Mouse (Mus musculus): ENCODE measurements around the gene Thoc7.
"Not testable (repeated sequence)": the region's sequence is repeated elsewhere in the genome, so short reads cannot be mapped to it uniquely, and the experiment has no call there.

Gene Thoc7

DNA sequence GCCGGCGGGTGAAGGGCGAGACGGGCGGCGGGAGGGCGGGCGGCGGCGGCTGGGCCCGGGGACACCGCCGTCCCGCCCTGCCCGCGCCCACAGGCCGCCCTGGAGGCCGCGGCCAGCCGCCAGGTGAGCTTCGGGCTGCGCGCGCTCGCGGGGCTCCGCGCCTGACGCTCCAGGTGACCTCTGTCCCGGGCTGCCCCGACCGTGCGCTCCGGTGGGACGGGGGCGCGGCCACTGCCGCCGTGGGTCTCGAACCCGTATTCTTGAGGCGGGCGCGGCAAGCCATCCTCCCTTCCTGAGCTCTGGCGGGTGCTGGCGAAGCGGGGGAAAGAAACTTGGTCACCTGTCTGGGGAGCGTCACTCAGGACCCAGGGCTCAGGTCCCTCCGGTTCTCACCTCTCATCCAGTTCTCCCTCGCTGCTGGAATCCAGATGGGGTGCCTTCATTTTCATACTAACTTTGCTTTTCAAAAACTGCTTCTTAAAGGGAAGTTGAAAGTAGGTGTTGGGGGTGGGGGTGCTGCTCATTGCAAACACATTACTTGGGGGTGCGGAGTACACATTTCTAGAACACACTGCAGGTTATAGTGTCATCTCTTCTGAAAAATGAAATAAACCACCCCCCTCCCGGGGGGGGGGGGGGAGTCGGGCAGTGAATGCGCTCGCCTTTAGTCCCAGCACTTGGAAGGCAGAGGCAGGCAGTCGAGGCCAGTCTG lies at the start of gene Thoc7, which contains the start of gene Atxn7:
Gene Thoc7 (minus strand): TSS at position 452 of the 712 bp plus-strand sequence.
Gene Atxn7 (plus strand): TSS at position 40 of the 712 bp plus-strand sequence.
- DNase-seq (ENCODE audit: low spot score), result peak; percentile 32

DNA sequence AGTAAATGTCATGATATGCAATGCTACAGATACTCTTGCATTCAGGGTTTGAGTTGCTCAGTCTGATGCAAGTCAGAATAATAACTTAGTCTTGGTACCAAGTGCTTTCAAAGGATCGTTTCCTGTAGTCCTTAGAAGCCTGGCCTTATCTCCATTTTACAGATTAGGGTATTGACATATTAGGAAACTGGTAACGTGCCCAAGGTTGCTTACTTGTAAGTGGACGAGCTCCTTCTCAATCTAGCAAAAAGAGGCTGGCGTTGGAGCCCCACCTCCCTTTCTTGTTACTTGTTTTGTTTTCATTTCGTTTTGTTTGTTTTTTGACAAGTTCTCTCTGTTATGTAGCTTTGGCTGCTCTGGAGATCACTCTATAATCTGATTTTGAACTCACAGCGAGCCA lies 48.1 kb upstream of the Thoc7 start:
- no peak for DNase-seq (ENCODE audit: low spot score)

- no peak for DNase-seq (ENCODE audit: low spot score)
These were observed 41.1 kb upstream of the Thoc7 start for GRCm38 (mm10) chr14:14002771-14003170.

- DNase-seq (ENCODE audit: low spot score), result no peak
These were observed 33.8 kb upstream of the Thoc7 start for GRCm38 (mm10) chr14:13995206-13996097.

- DNase-seq (ENCODE audit: low spot score), result no peak
These were observed 29.1 kb upstream of the Thoc7 start for GRCm38 (mm10) chr14:13990741-13991140.

- no peak for DNase-seq (ENCODE audit: low spot score)
These were observed 26.7 kb upstream of the Thoc7 start for GRCm38 (mm10) chr14:13988397-13988796.

GRCm38 (mm10) chr14:13982174-13982573 lies 20.5 kb upstream of the Thoc7 start:
- peak; percentile 36 for DNase-seq (ENCODE audit: low spot score)

DNA sequence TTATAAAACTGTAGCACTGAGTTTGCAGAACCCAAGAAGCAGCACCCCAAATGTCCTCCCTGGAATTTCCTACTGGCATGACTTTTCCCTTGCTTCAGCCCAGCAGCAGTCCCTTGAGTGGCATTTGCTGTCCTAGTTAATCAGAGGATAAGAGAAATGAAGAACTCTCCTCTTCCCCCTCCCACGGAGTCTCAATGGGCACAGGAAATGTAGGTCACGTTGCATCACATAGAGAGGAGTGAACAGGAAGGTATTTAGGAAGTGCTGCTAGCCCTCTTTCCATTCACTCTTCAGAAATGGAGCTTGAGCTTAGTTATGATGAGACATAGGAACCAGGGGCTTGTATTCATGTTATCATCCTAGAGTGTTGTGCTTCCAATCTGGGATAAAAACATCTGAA lies 19.6 kb upstream of the Thoc7 start:
- DNase-seq (ENCODE audit: low spot score), result no peak

DNA sequence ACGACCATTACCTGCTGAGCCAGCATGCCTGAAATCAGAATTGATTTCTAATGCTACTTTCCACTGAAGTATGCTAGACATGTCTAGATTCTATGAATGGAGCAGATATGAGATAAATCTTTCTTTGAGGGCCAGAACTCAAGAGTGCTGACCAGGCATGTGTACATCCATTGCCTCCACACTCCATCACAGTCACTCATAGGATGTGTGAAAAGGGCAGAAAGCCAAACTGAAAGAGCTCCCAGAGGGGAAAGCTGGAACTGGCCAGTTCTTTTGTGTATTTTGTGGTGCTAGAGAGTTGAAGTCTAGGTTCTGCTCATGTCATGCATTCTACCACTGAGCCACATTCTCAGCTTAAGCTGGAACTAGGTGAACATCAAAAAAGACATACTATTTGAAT lies 15.8 kb upstream of the Thoc7 start:
- no peak for DNase-seq (ENCODE audit: low spot score)

GRCm38 (mm10) chr14:13971644-13972234 lies 10.1 kb upstream of the Thoc7 start:
- DNase-seq (ENCODE audit: low spot score), result no peak

GRCm38 (mm10) chr14:13970513-13970912 lies 8.9 kb upstream of the Thoc7 start:
- no peak for DNase-seq (ENCODE audit: low spot score)

DNA sequence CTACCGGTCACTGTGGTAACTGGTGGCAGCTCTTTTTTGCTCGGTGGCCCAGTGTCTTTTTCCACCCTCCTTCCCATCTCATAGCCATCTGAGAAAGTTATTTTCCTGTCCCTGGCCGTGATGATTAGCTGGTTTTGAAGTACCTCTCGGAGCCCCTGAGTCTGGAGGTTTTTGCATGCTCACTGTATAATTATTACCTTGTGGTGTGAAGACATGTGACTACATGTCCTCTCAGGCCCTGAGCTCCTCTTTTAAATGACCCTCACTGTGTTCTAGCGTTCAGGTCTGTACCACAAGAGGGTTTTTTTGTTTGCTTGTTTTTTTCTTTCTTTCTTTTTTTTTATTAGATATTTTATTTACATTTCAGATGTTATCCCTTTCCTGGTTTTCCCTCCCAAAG lies 6.8 kb upstream of the Thoc7 start:
- DNase-seq (ENCODE audit: low spot score), result no peak

DNA sequence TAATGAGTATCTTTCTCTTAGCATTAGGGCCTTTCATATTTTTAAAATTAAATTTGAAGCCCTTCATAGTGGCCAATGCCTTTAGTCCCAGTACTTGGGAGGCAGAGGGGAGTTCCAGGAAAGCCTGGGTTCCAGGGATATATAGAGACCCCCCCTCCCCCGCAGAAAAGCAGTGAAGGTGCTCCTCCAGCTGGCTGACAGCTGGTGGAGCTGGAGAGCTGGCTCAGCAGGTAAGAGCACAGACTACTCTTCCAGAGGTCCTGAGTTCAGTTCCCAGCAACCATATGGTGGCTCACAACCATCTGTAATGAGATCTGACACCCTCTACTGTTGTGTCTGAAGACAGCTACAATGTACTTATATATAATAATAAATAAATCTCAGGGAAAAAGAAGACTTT lies 6.0 kb upstream of the Thoc7 start:
- no peak for DNase-seq (ENCODE audit: low spot score)

DNA sequence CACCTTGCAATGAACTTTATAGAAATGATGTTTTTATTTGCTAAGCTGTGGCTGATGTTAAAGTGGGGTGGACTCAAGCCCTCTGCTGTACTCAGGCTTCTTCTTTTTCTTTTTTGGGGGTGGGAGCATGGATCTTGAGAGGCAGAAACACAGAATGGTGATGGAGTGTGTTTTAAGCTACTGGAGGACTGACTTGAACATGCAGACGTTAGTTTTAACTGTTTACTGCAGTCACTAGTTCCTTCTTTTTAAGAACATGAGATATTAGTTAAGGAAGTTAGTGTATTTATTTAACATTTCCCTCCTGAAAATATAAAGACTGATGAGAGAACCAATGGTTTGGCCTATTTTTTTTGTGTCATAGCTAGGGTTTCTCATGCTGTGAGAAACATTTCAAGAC lies 1.9 kb upstream of the Thoc7 start:
- no peak for DNase-seq (ENCODE audit: low spot score)

DNA sequence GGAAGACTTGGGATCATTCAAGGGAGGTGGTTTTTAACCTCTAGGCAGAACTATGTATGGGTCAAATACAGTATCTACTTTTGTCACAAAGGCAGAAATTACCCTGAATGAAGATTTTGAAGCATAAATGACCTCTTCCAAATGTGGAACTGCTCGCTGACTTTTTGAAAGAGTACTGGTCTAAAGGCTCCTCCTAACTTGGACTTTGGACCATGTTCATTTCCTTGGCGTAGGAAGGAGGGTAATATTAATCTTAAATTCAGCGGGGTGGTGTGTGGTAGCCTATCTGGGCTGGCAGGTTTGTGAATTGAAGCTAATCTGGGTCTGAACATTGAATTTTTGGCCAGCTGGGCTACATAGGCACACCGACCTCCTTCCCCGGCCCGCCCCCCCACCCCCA lies 824 bp upstream of the Thoc7 start:
- no peak for DNase-seq (ENCODE audit: low spot score)

- DNase-seq (ENCODE audit: low spot score), result peak; percentile 83
These were observed 948 bp downstream of the Thoc7 start for GRCm38 (mm10) chr14:13960482-13961325.

GRCm38 (mm10) chr14:13960079-13960478 lies 1.6 kb downstream of the Thoc7 start:
- peak; percentile 53 for DNase-seq (ENCODE audit: low spot score)

DNA sequence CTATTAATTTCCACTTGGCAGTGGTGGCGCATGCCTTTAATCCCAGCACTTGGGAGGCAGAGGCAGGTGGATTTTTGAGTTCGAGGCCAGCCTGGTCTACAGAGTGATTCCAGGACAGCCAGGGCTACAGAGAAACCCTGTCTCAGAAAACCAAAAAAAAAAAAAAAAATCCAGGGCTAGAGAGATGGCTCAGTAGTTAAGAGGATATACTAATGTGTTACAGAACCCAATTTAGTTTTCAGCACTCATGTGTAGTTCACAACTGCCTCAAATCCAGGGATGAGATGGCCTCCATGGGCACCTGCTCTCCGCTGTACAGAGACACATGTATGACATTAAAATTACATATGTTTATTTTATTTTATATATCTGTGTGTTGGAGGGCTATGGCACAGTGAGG lies 9.5 kb downstream of the Thoc7 start:
- DNase-seq (ENCODE audit: low spot score), result not testable (repeated sequence)

- DNase-seq (ENCODE audit: low spot score), result peak; percentile 52
These were observed 11.3 kb downstream of the Thoc7 start for GRCm38 (mm10) chr14:13950401-13950800.

GRCm38 (mm10) chr14:13948345-13948744 lies 13.3 kb downstream of the Thoc7 start:
- DNase-seq (ENCODE audit: low spot score), result no peak

DNA sequence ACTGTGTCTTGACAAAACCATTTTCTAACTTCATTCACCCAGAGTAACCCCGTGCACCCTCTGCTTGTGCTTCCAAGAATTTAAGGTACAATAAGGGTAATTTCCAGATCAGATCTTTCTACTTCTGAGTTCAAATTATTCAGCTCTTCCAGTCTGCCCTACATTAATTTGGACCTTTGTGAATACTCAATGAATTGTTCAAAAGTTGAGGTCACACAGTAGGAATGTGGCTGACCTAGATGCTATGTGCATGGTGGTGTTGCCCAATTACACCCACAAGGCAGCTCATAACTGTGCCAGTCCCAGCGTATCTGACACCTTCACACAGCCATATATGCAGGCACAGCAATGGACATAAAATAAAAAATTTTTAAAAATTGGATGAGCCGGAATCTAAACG lies 17.0 kb downstream of the Thoc7 start:
- no peak for DNase-seq (ENCODE audit: low spot score)

GRCm38 (mm10) chr14:13934052-13934371 lies 27.6 kb downstream of the Thoc7 start:
- DNase-seq (ENCODE audit: low spot score), result no peak
